Mouse (Mus musculus) retina, postnatal 7 days (tissue): ENCODE data around the gene H2afb2.

ENCODE experiments used
- DNase-seq: peaks from one replicate; pipeline ENCODE4 v3.0.0-alpha.2; 2012; ENCODE audit warnings: low read depth, low spot score

Gene H2afb2

DNA sequence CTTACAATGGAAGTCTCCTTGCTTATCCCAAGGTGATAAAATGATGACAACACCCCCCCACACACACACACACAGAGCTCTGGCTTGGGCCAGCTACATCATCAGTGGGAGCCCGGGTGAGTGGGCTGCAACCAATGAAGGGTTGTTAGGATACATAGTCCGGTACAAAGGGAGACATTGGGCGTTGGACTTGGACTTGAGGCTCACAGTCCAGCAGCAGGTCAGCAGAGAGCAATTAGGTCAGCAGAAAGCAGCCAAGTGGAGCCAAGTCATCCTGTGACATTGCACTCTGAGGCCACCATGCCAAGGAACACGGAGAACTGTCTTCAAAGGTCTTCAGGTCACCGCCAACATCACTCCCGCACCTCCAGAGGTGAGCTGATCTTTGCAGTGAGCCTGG, at the start of gene H2afb2:
Gene H2afb2 (plus strand): TSS at position 301 of the 400 bp plus-strand sequence.
- DNase-seq = no peak
